Mouse (Mus musculus) heart, postnatal 0 days (tissue): ENCODE data around the gene Taf12.

Experiments used
- CTCF ChIP-seq: IDR thresholded peaks from 2 replicates; pipeline ENCODE4 v1.5.1; 2016; ENCODE audit warnings: antibody characterized with exemption, control low read depth, low read depth
- EP300 ChIP-seq: IDR thresholded peaks from 2 replicates; pipeline ENCODE4 v1.6.1; 2016; ENCODE audit warnings: antibody characterized with exemption, low read depth

DNA sequence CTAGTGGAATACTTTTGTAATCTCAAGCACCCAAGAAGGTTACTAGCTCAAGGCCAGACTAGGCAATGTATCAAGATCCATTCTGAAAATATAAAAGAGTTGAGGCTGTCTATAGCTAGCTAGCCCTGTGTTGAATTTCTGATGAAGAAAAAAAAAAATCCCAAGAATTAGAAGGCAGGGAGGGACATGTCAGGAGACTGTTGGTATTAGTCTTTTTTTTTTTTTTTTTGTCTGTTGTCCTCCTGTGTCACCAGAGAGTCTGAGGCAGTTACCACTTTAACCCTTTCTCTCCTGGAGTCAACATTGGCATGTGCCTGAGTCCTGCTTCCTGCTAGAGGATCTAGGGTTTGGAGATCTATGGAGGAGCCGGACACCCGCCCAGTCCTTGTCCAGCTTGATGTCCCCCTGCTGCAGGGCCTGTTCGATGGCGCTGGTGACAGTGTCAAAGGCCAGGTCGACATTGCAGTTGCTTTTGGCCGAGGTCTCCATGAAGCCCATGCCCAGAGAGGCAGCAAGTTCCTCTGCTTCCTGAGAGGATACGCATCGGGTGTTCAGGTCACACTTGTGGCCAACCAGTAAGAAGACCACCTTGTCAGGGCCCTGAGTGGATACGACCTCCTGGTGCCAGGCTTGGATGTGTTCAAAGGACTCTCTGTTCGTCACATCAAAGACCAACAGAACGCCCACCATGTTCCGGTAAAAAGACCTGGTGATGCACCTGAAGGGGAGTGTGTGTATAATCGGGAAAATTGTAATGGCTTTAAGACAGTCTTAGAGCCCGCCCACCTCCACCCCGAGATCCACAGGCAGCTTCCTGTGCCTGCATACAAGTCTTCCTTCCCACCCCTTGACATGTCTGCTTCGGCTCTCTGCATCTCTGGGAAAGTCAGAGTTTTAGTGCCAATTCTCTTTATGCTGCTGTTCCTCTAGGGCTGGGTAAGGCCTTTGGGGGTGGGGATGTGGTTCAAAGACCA, 28.1 kb downstream of the Taf12 start:
- no peak for TF ChIP-seq CTCF
- no peak for TF ChIP-seq EP300
